Mouse (Mus musculus): ENCODE data around the gene C030005K15Rik. TPM values are rescaled to one million over a fixed set of nuclear protein-coding genes. Genes with fewer than 3 reads are reported as not detected.
"Not testable (repeated sequence)": the region's sequence is repeated elsewhere in the genome, so short reads cannot be mapped to it uniquely, and the experiment has no call there.

The C030005K15Rik gene
- not detected in 2 replicates for polyA plus RNA-seq (2015; fragmentation: Nextera tagmentation; extraction: Ambion mirVana)

GRCm38 (mm10) chr10:97726655-97727054 is at the start of gene C030005K15Rik:
Gene C030005K15Rik, minus strand, starts transcription at chr10:97726755.
- H3K4me2 ChIP-seq; ATAC-seq (replicated peaks); H3K4me3 ChIP-seq; H3K9me3 ChIP-seq; H3K9ac ChIP-seq; H3K36me3 ChIP-seq (replicated peaks); H3K27ac ChIP-seq; H3K4me1 ChIP-seq; H3K27me3 ChIP-seq (replicated peaks): not testable (repeated sequence)

GRCm38 (mm10) chr10:97768171-97768749 is 41.7 kb upstream of the C030005K15Rik start:
- no peaks in the 10 kb centered on the region for H3K36me3 ChIP-seq (replicated peaks)
- 64% methylated on average over 5 of the region's 5 CpGs for WGBS

GRCm38 (mm10) chr10:97753821-97754220 is 27.3 kb upstream of the C030005K15Rik start:
- H3K9ac ChIP-seq, result no peak overlapping the region
- H3K4me3 ChIP-seq, result no peak overlapping the region
- H3K4me1 ChIP-seq, result no peaks in the 10 kb centered on the region
- H3K36me3 ChIP-seq (replicated peaks), result no peaks in the 10 kb centered on the region
- H3K9me3 ChIP-seq, result no peaks in the 10 kb centered on the region
- no peaks in the 10 kb centered on the region for H3K27me3 ChIP-seq (replicated peaks)
- H3K4me2 ChIP-seq, result no peak overlapping the region
- 72% methylated on average over 4 of the region's 4 CpGs for WGBS
- no peak overlapping the region for H3K27ac ChIP-seq
- no peak for ATAC-seq (replicated peaks)

More at GRCm38 (mm10) chr10:97768171-97768749, 41.7 kb upstream of the C030005K15Rik start:
- Histone ChIP-seq H3K27me3 (replicated peaks) (no peaks in the 10 kb centered on the region), H3K4me3 (no peak overlapping the region), H3K9ac (no peak overlapping the region), H3K27ac (no peak overlapping the region), H3K4me1 (no peaks in the 10 kb centered on the region), H3K9me3 (no peaks in the 10 kb centered on the region), H3K4me2 (no peak overlapping the region)
- ATAC-seq (replicated peaks), result no peak

- WGBS, result 88% methylated on average over 3 of the region's 3 CpGs
- ATAC-seq (replicated peaks), result no peak
- no peak overlapping the region for H3K4me3 ChIP-seq
Observed at GRCm38 (mm10) chr10:97747231-97747630, 20.7 kb upstream of the C030005K15Rik start.

GRCm38 (mm10) chr10:97725929-97726328 is 626 bp downstream of the C030005K15Rik start:
- ATAC-seq (replicated peaks), result no peak
- no peak overlapping the region for H3K27ac ChIP-seq

More at GRCm38 (mm10) chr10:97747231-97747630, 20.7 kb upstream of the C030005K15Rik start:
- no peak overlapping the region for H3K4me2 ChIP-seq
- no peaks in the 10 kb centered on the region for H3K27me3 ChIP-seq (replicated peaks)
- H3K27ac ChIP-seq, result no peak overlapping the region
- no peaks in the 10 kb centered on the region for H3K36me3 ChIP-seq (replicated peaks)
- H3K4me1 ChIP-seq, result no peaks in the 10 kb centered on the region
- H3K9me3 ChIP-seq, result no peaks in the 10 kb centered on the region
- H3K9ac ChIP-seq, result no peak overlapping the region

GRCm38 (mm10) chr10:97722709-97723108 is 3.8 kb downstream of the C030005K15Rik start:
- H3K4me1 ChIP-seq, result no peaks in the 10 kb centered on the region
- H3K27ac ChIP-seq, result no peak overlapping the region
- no peaks in the 10 kb centered on the region for H3K36me3 ChIP-seq (replicated peaks)
- ATAC-seq (replicated peaks), result no peak
- no peaks in the 10 kb centered on the region for H3K9me3 ChIP-seq
- H3K27me3 ChIP-seq (replicated peaks), result no peaks in the 10 kb centered on the region
- H3K9ac ChIP-seq, result no peak overlapping the region
- no peak overlapping the region for H3K4me2 ChIP-seq
- no peak overlapping the region for H3K4me3 ChIP-seq
- WGBS, result 94% methylated on average over 9 of the region's 9 CpGs

More at GRCm38 (mm10) chr10:97725929-97726328, 626 bp downstream of the C030005K15Rik start:
- Histone ChIP-seq H3K9me3 (no peaks in the 10 kb centered on the region), H3K27me3 (replicated peaks) (no peaks in the 10 kb centered on the region), H3K4me1 (no peaks in the 10 kb centered on the region), H3K36me3 (replicated peaks) (no peaks in the 10 kb centered on the region), H3K4me3 (no peak overlapping the region), H3K4me2 (no peak overlapping the region), H3K9ac (no peak overlapping the region)
- 51% methylated on average over 1 of the region's 1 CpGs for WGBS

GRCm38 (mm10) chr10:97720625-97721024 is 5.9 kb downstream of the C030005K15Rik start:
- Histone ChIP-seq H3K4me3 (no peak overlapping the region), H3K36me3 (replicated peaks) (no peaks in the 10 kb centered on the region), H3K9me3 (no peaks in the 10 kb centered on the region), H3K9ac (no peak overlapping the region), H3K4me1 (no peaks in the 10 kb centered on the region), H3K27me3 (replicated peaks) (no peaks in the 10 kb centered on the region), H3K4me2 (no peak overlapping the region), H3K27ac (no peak overlapping the region)
- ATAC-seq (replicated peaks), result no peak
- 81% methylated on average over 1 of the region's 1 CpGs for WGBS

- Histone ChIP-seq H3K9me3 (no peaks in the 10 kb centered on the region), H3K27me3 (replicated peaks) (no peaks in the 10 kb centered on the region), H3K4me1 (no peaks in the 10 kb centered on the region), H3K27ac (no peak overlapping the region), H3K4me2 (no peak overlapping the region), H3K9ac (no peak overlapping the region), H3K4me3 (no peak overlapping the region), H3K36me3 (replicated peaks) (no peaks in the 10 kb centered on the region)
- WGBS, result 72% methylated on average over 2 of the region's 2 CpGs
- ATAC-seq (replicated peaks), result no peak
Observed at GRCm38 (mm10) chr10:97718021-97718420, 8.5 kb downstream of the C030005K15Rik start.

- 79% methylated on average over 1 of the region's 1 CpGs for WGBS
- no peak for ATAC-seq (replicated peaks)
- Histone ChIP-seq H3K36me3 (replicated peaks) (no peaks in the 10 kb centered on the region), H3K4me3 (no peak overlapping the region), H3K27me3 (replicated peaks) (no peaks in the 10 kb centered on the region), H3K4me2 (no peak overlapping the region), H3K27ac (no peak overlapping the region), H3K9ac (no peak overlapping the region), H3K4me1 (no peaks in the 10 kb centered on the region), H3K9me3 (no peaks in the 10 kb centered on the region)
Observed at GRCm38 (mm10) chr10:97717233-97717632, 9.3 kb downstream of the C030005K15Rik start.

- Histone ChIP-seq H3K36me3 (replicated peaks) (no peaks in the 10 kb centered on the region), H3K4me3 (no peak overlapping the region), H3K4me1 (no peaks in the 10 kb centered on the region), H3K27ac (no peak overlapping the region), H3K27me3 (replicated peaks) (no peaks in the 10 kb centered on the region), H3K9ac (no peak overlapping the region), H3K4me2 (no peak overlapping the region), H3K9me3 (no peaks in the 10 kb centered on the region)
- WGBS, result 82% methylated on average over 3 of the region's 3 CpGs
- no peak for ATAC-seq (replicated peaks)
Observed at GRCm38 (mm10) chr10:97715289-97715906, 11.2 kb downstream of the C030005K15Rik start.

GRCm38 (mm10) chr10:97714584-97714983 is 12.0 kb downstream of the C030005K15Rik start:
- Histone ChIP-seq H3K9ac (no peak overlapping the region), H3K36me3 (replicated peaks) (no peaks in the 10 kb centered on the region), H3K4me1 (no peaks in the 10 kb centered on the region), H3K4me3 (no peak overlapping the region), H3K9me3 (no peaks in the 10 kb centered on the region), H3K4me2 (no peak overlapping the region), H3K27me3 (replicated peaks) (no peaks in the 10 kb centered on the region), H3K27ac (no peak overlapping the region)
- 60% methylated on average over 4 of the region's 4 CpGs for WGBS
- ATAC-seq (replicated peaks), result no peak

- no peak overlapping the region for H3K4me2 ChIP-seq
- H3K4me1 ChIP-seq, result no peaks in the 10 kb centered on the region
- H3K27ac ChIP-seq, result no peak overlapping the region
- 2% methylated on average over 5 of the region's 5 CpGs for WGBS
- H3K9ac ChIP-seq, result no peak overlapping the region
- no peak overlapping the region for H3K4me3 ChIP-seq
- H3K36me3 ChIP-seq (replicated peaks), result no peaks in the 10 kb centered on the region
- no peak; the same call in 1 of the 2 replicates for ATAC-seq (replicated peaks)
- no peaks in the 10 kb centered on the region for H3K27me3 ChIP-seq (replicated peaks)
- H3K9me3 ChIP-seq, result no peaks in the 10 kb centered on the region
Observed at GRCm38 (mm10) chr10:97712687-97713086, 13.9 kb downstream of the C030005K15Rik start.

GRCm38 (mm10) chr10:97704562-97704961 is 22.0 kb downstream of the C030005K15Rik start:
- Histone ChIP-seq H3K4me1 (no peaks in the 10 kb centered on the region), H3K36me3 (replicated peaks) (no peaks in the 10 kb centered on the region), H3K27ac (no peak overlapping the region), H3K9ac (no peak overlapping the region), H3K4me3 (no peak overlapping the region), H3K27me3 (replicated peaks) (no peaks in the 10 kb centered on the region), H3K9me3 (no peaks in the 10 kb centered on the region), H3K4me2 (no peak overlapping the region)
- no peak for ATAC-seq (replicated peaks)
- WGBS, result 46% methylated on average over 1 of the region's 1 CpGs
